Mouse (Mus musculus): ENCODE measurements around the gene Slc26a10.
"Not testable (repeated sequence)": the region's sequence is repeated elsewhere in the genome, so short reads cannot be mapped to it uniquely, and the experiment has no call there.

The Slc26a10 gene

DNA sequence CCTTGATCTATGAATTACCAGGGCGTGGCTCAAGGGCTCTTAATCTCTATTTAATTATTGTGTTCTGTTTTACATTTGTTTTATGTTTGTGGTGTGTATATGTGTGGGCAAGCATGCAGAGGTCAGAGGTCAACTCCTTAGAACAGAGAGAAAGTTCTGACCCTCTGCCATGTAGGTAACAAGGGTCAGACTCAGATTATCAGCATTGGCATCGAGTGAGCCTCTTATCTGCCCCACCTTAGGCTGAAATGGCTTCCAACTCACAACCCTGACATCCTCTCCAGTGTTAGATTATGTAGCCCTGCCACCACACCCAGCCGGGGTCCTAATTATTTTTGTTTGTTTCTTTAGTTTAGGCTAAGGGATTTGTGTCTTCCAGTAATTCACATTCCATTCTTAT lies 22.0 kb downstream of the Slc26a10 start:
- no peak for DNase-seq

DNA sequence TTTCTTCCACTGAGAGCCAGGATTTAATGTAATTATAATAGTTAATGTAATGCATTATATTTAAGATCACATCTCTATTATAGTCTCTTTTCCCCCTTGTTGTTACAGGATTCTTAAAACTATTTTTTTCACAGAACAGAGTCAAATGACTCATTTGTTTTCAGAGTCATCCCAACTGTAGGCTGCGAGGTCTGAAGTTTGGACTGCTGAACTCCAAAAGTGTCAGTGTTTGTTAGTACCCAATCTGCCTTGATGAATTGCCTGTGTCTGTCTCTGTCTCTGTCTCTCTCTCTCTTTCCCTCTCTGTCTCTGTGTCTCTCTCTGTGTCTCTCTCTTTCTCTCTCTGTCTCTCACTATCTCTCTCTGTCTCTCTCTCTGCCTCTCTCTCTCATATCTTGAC lies 23.9 kb downstream of the Slc26a10 start:
- DNase-seq, result no peak

DNA sequence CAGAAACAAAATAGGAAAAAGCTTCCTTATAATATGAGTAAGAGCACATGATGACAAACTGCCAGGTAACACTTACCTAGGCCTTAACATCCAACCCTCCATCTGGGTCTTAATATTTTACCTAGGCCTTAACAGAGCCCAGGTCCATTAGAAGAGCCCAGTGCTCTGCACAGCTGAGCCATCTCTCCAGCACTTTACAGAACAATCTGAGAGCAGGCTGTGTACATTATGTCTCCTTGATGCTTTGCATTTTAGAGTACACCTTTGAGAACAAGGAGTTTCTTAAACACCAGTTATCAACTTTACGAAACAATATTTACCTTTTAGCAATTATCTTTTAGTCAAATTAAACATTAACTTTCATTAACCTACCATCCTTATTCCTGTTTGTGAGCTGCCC lies 24.4 kb downstream of the Slc26a10 start:
- no peak for DNase-seq

DNA sequence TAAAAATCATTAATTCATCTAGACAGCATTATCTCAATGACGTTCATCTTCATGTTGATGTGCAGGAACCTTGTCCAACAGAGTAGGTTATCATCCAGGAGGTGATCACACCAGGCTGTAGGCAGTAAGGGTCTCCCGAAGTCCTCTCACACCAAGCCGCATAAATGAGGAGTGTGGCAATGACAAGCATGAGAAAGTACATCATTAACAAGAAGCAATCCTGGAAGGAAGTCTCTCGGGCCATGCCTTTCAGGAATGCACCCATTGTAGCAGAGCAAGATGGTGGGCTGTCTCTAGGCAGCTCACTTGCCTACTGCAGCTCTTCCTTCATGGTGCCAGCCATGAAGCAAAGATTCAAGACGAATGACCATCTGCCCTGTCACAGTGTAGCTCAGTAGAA lies 25.8 kb downstream of the Slc26a10 start:
- peak in 1 of 2 experiments; percentile 37 for DNase-seq

DNA sequence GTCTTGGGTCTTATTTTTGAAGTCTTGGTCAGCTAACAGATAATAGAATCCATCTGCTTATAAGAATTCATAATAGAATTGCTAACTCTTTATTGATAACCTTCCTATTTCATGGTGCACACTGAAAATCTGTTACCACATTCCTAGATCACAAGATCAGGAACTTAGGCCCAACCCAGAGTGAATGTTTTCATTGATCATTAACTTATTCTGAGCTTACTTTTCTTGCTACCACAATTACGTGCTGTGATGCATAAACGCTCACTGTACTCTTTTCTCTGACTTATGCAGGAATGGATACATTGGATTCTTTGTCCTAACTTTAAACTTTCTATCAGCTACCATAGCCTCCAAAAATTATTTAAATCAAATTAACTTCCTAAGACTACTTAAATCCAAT lies 26.2 kb downstream of the Slc26a10 start:
- no peak for DNase-seq

DNA sequence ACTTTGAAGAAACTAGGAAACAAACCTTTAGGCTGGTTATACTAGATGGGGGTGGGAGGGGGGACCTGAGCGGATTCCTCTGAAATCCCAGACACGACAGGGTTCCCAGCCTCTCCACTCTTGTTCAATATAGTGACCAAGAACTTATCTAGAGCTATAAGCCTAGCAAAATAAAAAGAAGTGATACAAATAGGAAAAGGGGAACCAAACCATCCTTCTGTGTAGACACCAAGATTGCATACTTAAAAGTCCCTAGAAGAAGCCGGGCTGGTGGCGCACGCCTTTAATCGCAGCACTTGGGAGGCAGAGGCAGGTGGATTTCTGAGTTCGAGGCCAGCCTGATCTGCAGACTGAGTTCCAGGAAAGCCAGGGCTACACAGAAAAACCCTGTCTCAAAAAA lies 27.1 kb downstream of the Slc26a10 start:
- no peak for DNase-seq

DNA sequence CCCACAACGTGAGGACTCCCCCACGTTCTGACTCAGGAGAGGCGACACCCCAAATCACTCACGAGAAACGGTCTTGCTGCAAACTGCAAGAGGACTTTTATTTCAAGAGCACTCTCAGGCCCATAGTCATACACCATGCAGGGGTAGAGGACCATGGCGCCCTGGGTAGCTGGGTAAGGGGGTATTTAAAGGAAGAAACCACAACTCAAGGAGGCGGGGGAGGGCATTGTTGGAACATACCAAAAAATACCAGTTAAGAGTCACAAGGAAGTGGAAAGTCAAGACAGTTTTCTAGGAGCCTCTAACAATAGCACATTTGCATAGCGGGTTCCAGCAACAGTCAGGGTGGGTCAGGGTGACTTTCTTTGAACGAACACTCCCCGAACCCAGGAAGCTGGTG lies 27.9 kb downstream of the Slc26a10 start:
- not testable (repeated sequence) for DNase-seq

DNA sequence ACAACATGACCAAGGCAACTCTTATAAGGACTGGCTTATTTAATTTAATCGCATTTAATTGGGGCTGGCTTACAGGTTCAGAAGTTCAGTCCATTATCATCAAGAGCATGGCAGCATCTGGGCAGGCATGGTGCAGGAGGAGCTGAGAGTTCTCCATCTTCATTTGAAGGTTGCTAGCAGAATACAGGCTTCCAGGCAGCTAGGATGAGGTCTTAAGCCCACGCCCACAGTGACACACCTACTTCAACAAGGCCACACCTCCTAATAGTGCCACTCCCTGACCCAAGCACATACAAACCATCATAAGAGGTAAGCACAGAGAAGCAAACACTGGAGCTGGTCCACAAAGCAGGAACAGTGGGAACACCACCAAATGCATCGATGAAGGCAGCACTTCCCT lies 29.2 kb downstream of the Slc26a10 start:
- DNase-seq, result not testable (repeated sequence)

DNA sequence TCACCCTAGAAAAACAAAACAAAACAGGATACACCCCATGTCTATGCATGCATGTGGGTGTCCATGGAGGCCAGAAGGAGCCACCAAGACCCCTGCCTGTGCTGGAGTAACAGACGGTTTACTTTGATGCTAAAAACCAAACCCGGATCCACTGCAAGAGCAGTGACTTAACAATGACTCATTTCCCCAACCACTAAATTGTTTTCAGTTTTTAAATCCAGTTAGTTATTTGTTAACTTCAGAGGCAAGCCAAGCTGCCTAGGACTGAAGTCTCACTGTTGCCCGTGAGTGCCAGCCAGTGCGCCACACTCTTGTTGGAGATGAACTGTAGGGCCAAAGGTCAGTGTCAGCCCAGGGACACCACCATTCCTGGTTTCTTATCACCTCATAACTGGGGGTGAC lies 30.0 kb downstream of the Slc26a10 start:
- DNase-seq, result peak in 1 of 2 experiments; percentile 58

DNA sequence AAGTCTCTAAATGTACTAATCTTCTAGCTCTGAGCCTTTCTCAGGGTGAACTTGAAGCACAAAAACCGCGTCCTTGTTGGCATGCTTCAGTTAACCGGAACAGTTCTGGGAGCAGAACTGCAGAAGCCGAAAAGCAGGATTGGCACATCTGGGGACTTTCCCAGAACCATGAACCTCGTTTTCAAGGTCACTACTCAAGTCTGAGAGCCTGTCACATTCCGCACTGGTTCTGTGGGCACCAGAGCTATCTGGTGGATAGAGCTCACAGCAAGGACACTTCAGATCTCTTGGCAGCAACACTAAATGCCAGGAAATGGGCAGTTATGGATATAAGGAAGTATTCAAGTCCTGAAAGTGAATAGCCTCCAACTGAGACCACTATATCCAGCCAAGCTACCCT lies 33.3 kb downstream of the Slc26a10 start:
- peak in 1 of 2 experiments; percentile 22 for DNase-seq

DNA sequence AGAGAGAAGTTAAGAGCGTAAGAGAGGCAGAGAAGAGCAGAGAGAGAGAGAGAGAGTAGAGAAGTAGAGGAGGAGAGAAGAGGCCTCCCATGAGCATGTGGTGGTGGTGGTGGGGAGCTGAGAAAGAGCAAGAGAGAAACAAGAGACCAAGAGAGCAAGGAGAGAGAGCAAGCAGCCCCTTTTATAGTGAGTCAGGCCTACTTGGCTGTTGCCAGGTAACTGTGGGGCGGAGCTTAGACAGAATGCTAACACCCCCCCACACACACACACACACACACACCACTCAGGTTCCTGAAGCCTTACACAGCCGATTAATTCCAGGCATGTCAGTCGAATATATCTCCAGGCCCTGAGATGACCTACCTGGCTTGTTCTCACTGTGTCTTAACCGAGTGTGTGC lies 35.1 kb downstream of the Slc26a10 start:
- DNase-seq, result peak in 1 of 2 experiments; percentile 28

DNA sequence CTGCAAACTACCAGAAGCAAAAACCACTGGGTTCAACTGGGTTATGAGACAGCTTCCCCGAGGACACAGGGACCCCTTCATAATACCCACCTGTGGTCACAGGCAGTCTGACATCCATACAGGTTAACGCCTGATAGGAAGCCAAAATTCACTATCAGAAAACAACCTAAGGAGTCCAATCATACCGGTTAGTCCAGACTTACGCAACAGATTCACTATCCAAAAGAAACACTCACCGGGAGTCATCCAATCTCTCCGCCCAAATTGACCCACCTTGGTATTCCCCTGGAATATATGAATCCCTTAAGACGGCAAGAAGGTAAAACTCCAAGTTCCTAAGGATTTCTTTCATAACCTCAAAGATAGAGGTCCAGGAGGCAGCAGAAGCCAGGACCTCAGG lies 35.9 kb downstream of the Slc26a10 start:
- no peak for DNase-seq

DNA sequence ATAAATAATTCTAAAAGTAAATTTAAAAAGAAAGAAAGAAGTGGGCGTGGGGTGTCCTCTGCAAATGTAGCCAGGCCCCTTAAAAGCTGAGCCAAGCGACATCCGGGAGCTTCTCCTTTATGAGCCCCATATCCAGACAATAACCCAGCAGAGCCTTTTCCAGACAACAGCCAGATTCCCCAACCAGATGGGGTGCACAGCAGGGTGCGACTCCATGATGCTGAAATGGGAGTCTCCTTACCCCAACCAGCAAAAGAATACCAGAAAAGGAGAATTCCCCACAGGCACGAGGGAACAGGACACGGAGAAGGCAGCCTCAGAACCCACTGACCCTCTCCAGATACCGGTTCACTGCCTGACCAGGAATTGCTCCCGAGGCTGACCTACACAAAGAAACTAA lies 37.2 kb downstream of the Slc26a10 start:
- no peak for DNase-seq

DNA sequence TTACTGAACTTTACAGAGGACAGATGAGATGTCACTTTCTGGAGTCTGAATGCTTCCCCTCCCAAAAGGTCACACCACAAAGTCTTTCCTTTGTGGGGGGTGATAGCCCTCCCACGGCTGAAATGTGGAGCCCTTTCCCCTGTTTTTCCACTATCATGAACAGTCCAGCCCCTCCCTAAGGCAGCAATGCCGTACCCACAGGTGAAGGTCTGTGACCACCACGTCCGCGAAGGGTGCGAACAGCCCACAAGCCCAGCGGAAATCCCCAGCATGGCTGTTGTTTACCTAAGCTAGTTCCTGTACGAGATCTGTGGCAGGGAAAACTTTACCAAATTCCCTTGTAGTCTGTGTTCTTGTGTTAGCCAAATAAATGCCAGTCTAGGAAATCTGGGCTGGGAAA lies 38.9 kb downstream of the Slc26a10 start:
- DNase-seq, result no peak

DNA sequence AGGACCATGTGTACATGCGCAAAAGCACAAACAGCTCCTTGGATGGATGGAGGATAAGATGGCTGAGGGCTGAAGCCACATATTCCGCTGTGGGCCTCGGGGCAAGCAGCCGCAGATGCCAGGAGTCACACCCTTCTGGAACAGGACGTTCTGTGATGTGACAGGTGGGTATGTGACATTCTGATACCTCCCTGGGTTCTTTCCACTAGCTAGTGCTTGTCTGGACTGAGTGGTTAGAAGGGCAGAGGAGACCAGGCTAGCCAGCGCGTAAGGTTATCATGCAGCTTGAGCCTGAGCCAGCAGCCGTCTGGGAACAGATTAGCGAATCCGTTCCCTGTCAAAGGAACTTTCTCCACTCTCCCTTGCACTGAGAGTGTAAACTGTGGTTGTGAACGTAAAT lies 39.5 kb downstream of the Slc26a10 start:
- DNase-seq, result no peak

DNA sequence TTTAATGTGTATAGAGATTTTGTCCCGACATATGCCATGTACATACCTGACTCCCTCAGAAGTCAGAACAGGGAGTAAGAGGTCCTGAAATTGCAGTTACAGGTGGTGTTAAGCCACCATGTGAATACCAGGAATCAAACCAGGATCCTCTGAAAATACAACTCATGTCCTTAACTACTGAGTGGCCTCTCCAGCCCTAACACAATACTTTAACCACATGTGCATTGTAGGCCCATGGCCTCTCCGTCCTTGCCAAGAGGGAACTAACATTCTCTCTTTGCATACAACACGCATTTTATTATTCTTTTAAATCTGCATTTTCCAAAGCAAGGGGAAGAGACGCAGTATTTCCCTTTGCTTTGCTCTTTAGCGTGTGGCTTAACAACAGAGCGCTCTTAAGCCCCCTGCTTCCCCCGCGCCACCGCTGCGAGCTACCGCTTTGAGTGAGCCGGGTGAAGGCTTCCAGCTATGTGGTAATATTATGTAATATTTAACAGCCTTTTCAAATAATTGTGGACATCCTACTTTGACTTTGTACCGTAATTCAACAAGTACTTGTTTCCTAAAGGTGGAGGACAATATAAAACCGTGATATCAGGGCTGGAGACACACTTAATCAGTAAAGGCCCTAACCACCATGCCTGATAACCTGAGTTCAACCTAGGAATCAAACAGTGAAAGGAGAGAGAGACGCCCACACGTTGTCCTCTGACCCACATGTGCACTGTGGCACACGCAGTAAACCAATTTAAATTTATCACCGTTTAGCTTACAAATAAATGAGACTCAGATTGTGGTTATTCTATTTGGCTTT lies 41.9 kb downstream of the Slc26a10 start:
- DNase-seq, result peak in 1 of 2 experiments; percentile 13

DNA sequence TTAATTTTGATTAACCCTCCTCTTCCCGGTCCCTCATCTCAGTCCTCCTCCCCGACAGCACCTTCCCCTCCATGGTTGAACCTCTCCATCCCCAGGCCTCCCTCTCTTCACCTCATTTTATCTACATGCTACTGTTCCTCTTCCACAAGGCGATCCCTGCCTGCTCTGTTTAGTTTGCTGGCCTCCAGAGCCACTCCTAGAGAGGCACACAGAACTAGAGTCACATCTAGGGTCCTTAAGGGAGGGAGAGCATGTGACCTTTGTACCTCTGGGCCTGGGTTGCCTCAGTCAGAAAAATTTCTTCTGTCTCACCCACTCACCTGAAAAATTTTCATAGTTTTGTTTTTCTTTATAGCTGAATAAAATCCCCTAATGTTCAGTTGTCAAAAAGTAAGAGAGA lies 42.5 kb downstream of the Slc26a10 start:
- no peak for DNase-seq

DNA sequence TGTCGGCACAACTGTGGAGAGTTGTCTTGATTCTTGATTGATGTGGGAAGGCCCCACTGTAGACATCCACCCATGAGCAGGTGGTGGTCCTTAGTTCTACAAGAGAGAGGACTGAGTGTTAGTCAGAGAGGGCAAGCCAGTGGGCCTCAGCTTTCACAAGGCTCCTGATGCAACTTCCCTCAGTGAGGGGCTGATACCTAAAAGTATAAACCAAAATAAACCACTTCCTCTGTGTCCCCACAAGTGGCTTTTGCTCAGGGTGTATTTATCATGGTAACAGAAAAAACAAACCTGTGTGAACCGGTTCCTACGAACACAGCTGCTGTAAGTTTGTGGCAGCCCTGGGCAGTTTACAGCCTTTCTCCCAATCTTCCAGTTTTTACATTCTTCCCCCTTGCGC lies 43.9 kb downstream of the Slc26a10 start:
- no peak for DNase-seq

DNA sequence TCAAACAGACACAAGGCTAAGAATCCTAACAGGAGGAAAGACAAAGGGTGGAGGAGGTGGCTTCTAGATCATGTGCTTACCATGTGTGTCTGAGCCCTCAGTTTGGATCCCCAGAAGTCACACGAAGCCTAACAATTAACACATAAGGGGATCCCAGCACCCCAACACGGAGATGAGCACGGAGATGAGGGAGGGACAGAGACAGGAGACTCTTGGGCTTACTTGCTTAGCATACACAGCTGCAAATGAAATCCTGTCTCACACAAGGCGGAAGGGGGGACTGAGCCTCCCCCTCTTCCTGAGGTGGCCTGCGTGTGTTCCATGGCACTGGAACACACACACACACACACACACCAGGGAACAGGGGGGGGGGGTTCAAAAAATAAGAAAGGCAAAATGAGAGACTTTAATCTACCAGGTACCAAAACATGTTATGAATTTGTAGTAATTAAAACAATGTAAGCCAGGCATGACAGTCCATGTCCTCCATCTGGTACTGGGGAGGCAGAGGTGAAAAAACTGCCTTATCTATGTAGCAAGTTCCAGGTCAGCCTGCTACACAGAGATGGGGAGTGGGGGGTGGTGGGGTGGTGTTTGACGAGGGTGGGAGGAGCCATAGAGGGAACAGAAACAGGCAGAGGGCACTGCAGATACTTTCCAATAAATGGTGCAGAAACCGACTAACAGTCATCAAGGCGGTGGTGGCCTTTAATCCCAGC lies 45.2 kb downstream of the Slc26a10 start:
- no peak for DNase-seq

DNA sequence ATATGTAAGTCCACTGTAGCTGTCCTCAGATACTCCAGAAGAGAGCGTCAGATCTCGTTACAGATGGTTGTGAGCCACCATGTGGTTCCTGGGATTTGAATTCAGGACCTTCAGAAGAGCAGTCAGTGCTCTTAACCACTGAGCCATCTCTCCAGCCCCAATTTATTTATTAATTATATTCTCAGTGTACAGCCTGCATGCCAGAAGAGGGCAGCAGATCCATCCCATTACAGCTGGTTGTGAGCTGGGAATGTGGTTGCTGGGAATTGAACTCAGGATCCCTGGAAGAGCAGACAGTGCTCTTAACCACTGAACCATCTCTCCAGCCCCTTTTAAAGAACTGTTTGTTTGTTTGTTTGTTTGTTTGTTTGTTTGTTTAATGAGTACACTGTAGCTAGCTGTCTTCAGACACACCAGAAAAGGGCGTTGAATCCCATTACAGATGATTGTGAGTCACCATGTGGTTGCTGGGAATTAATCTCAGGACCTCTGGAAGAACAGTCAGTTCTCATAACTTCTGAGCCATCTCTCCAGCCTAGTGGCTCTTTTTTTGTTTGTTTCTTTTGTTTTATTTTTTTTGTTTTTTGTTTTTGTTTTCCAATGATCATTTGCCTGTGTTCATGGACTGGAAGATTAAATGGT lies 45.9 kb downstream of the Slc26a10 start:
- peak in 1 of 2 experiments; percentile 43 for DNase-seq

DNA sequence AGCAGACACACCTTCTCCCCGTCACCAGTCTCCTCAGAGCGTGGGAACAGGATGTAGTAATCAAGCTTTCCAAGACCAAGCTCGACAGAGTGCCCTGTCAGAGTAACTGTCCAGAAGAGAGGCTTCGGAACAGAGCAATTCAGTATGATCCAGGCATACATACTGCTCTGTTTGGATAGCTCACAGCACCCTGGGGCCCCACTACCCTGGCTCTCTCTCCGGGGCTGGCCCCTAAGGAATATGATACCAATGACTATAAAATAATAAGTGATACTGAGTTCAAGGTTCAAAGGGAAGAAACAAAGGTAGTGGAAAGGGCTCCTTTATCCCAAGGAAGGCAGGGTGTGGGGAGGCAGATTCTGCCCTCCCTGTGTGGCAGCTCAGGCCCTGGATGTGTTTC lies 48.0 kb downstream of the Slc26a10 start:
- DNase-seq, result no peak

DNA sequence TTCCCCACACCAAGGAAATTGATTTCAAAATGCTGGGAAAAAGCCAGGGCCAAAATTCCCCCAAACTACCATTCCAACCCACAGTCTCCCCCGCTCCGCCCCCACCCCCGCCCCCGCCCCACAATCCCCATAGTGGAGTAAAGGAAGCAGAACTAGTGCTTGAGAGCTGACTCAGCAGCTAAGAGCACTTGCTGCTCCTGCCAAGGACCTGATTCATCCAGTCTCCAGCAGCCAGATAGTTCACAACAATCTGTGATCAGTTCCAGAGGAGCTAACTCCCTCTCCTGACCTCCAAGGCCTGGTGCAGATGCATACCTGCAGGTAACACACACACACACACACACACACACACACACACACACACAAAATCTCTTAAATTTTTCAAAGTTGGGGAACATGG lies 51.0 kb downstream of the Slc26a10 start:
- no peak for DNase-seq

DNA sequence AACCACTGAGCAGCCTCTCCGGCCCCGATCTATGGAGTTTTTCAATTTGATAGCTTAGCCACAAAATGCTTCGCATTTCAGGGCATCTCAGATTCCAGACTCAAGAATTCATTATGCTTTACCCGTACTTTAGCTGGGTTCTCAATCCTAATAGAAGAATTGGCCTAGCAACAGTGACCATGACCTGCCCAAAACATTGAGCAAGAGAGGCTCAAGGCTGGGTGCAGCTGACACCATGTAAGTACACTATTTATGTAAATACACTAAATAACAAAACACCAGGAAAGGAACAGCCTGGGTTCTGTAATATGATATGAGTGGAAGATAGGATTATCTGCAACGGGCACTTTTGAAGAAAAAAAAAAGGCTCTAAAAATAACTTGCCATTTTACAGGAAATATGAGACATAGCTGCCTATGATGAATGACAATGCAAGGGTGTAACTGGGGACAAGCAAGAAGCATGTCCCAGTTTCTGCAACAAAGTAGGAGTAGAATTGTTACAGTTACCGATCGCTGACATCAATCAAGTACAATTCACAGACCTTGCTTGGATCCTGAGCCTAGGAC lies 52.6 kb downstream of the Slc26a10 start:
- DNase-seq, result no peak

DNA sequence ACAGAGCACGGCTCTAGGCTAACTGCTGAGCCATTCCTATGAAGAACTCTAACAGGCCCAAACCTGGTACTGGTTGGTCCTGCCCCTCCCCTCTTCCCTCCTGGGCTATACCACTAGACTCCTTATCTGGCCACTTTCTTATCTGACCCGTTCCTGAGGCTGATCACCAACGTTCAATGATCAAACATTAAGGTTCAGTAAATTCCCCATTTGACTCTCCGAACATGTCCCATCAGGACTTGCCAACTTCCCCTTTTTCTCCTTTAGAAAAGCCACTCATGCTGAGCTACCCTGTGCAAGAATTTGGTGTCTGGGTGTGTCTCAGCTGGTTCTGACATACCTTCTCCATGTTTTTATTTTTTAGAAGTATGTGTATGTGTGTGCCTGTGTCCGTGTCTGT lies 53.9 kb downstream of the Slc26a10 start:
- no peak for DNase-seq
